Mouse (Mus musculus) myocyte (in vitro differentiated cells): ENCODE results near the gene Ank2.

Source experiments
- E2F4 ChIP-seq: IDR thresholded peaks from one replicate; pipeline ENCODE4 v1.6.1; 2011; ENCODE audit warnings: mild to moderate bottlenecking, control low read depth, moderate library complexity; ENCODE audit not compliant: insufficient read depth
- MAX ChIP-seq: IDR thresholded peaks from one replicate; pipeline ENCODE4 v1.6.1; 2011; ENCODE audit warnings: low read depth, mild to moderate bottlenecking, control low read depth
- MYOD1 ChIP-seq, 3 experiments: IDR thresholded peaks; one replicate each; pipeline ENCODE4 v1.6.1; 2011; ENCODE audit warnings: control low read depth in 2 of 3, low read depth in 2 of 3, mild to moderate bottlenecking in 2 of 3, moderate library complexity in 1 of 3; ENCODE audit not compliant: insufficient read length in 2 of 3, control insufficient read depth in 1 of 3
- POLR2A ChIP-seq: IDR thresholded peaks from one replicate; pipeline ENCODE4 v1.6.1; 2011; ENCODE audit warnings: low read depth, mild to moderate bottlenecking, control low read depth, moderate library complexity; ENCODE audit not compliant: insufficient read length
- USF1 ChIP-seq: IDR thresholded peaks from one replicate; pipeline ENCODE4 v1.6.1; 2011; ENCODE audit warnings: low read depth, mild to moderate bottlenecking, control low read depth, moderate library complexity

- TF ChIP-seq POLR2A, result no peak
- no peak for TF ChIP-seq MAX
- TF ChIP-seq E2F4, result no peak
- TF ChIP-seq USF1, result no peak
- no peak for TF ChIP-seq MYOD1 (IDR thresholded peaks at IDR 0.05; ENCODE audit: control insufficient read depth in 1 of 3, insufficient read length in 2 of 3, low read depth in 2 of 3)
Observed at GRCm38 (mm10) chr3:127361846-127362245, 137.3 kb downstream of the Ank2 start.
